Mouse (Mus musculus) intestine, postnatal 0 days (tissue): Measurements from ENCODE around the gene Plek2. TPM values are rescaled to one million over a fixed set of nuclear protein-coding genes. Genes with fewer than 3 reads are reported as not detected.

Source experiments
- ATAC-seq: fragments of 200-750 bp; cut with Nextera tagmentation; 2 replicates; pipeline ENCODE4 v1.8.0; 2017; ENCODE audit warnings: mild to moderate bottlenecking, moderate TSS enrichment, moderate library complexity
- H3K27ac ChIP-seq: fragments of 300-500 bp; sonication (generic); 2 replicates; pipeline ENCODE4 v1.5.1; 2014; ENCODE audit warnings: mild to moderate bottlenecking, low read depth, low read length, moderate library complexity
- H3K27me3 ChIP-seq: fragments of 300-500 bp; sonication (generic); replicated peaks from 2 replicates; pipeline ENCODE4 v1.6.1; 2014; ENCODE audit warnings: low read length, mixed read lengths; ENCODE audit not compliant: control insufficient read depth, insufficient read depth
- H3K36me3 ChIP-seq: fragments of 300-500 bp; sonication (generic); 2 replicates; pipeline ENCODE4 v1.6.1; 2014; ENCODE audit warnings: mild to moderate bottlenecking, moderate library complexity; ENCODE audit not compliant: control insufficient read depth, insufficient read depth
- H3K4me1 ChIP-seq: fragments of 300-500 bp; sonication (generic); replicated peaks from 2 replicates; pipeline ENCODE4 v1.6.1; 2014; ENCODE audit warnings: antibody characterized with exemption, low read length, mixed read lengths; ENCODE audit not compliant: control insufficient read depth, insufficient read depth
- H3K4me2 ChIP-seq: fragments of 300-500 bp; sonication (generic); replicated peaks from 2 replicates; pipeline ENCODE4 v1.6.1; 2014; ENCODE audit warnings: low read depth, mild to moderate bottlenecking, moderate library complexity
- H3K4me3 ChIP-seq: fragments of 300-500 bp; sonication (generic); 2 replicates; pipeline ENCODE4 v1.5.1; 2014; ENCODE audit warnings: low read depth, low read length
- H3K9ac ChIP-seq: fragments of 300-500 bp; sonication (generic); 2 replicates; pipeline ENCODE4 v1.6.1; 2014; ENCODE audit warnings: mild to moderate bottlenecking, low read depth, low read length
- H3K9me3 ChIP-seq: fragments of 300-500 bp; sonication (generic); 2 replicates; pipeline ENCODE4 v1.6.1; 2016; ENCODE audit warnings: mixed run types; ENCODE audit not compliant: control insufficient read depth
- CTCF ChIP-seq: sonication (generic); IDR thresholded peaks from 2 replicates; pipeline ENCODE4 v1.5.1; 2016; ENCODE audit warnings: low read depth, mild to moderate bottlenecking, control low read depth, antibody characterized with exemption, moderate library complexity
- WGBS: fragments of 180-500 bp; shearing (Covaris S2); extraction: QIAGEN DNeasy Blood & Tissue Kit; methylation state at CpG from one replicate; pipeline ENCODE4 v1.1.7; 2014; 5-methylcytosine and 5-hydroxymethylcytosine counted together
- polyA plus RNA-seq: library from polyadenylated mRNA; unstranded; fragments of >200 nt; fragmentation: Nextera tagmentation; extraction: Ambion mirVana; gene quantifications from 2 replicates; pipeline ENCODE4 v1.2.1, GENCODE M21; 2015

The Plek2 gene
- polyA plus RNA-seq, 1 experiment from 2014 or later, result 23.5 TPM

- no peak for TF ChIP-seq CTCF
- H3K4me1 ChIP-seq, result peaks cover 2% of the 10 kb centered on the region; the same call in 1 of the 2 replicates
- WGBS, result 36% methylated on average over 4 of the region's 4 CpGs
Observed at GRCm38 (mm10) chr12:78914458-78914857, 7.7 kb upstream of the Plek2 start.

GRCm38 (mm10) chr12:78911707-78912417, 5.1 kb upstream of the Plek2 start:
- Histone ChIP-seq H3K9me3 (no peaks in the 10 kb centered on the region), H3K27me3 (no peaks in the 10 kb centered on the region), H3K36me3 (no peaks in the 10 kb centered on the region), H3K4me1 (peaks cover 2% of the 10 kb centered on the region; the same call in 1 of the 2 replicates), H3K9ac (peak overlapping the region; percentile 44), H3K27ac (peak overlapping the region; percentile 70), H3K4me2 (peak overlapping the region; percentile 74), H3K4me3 (peak overlapping the region; percentile 35)
- peak; percentile 26; the same call in 1 of the 2 replicates for ATAC-seq
- no peak for TF ChIP-seq CTCF
- WGBS, result 4% methylated on average over 37 of the region's 37 CpGs

More at GRCm38 (mm10) chr12:78914458-78914857, 7.7 kb upstream of the Plek2 start:
- Histone ChIP-seq H3K36me3 (no peaks in the 10 kb centered on the region), H3K27me3 (no peaks in the 10 kb centered on the region), H3K9ac (no peak overlapping the region), H3K27ac (peak overlapping the region; percentile 62), H3K4me3 (no peak overlapping the region), H3K9me3 (no peaks in the 10 kb centered on the region), H3K4me2 (no peak overlapping the region)
- ATAC-seq, result peak; percentile 73

DNA sequence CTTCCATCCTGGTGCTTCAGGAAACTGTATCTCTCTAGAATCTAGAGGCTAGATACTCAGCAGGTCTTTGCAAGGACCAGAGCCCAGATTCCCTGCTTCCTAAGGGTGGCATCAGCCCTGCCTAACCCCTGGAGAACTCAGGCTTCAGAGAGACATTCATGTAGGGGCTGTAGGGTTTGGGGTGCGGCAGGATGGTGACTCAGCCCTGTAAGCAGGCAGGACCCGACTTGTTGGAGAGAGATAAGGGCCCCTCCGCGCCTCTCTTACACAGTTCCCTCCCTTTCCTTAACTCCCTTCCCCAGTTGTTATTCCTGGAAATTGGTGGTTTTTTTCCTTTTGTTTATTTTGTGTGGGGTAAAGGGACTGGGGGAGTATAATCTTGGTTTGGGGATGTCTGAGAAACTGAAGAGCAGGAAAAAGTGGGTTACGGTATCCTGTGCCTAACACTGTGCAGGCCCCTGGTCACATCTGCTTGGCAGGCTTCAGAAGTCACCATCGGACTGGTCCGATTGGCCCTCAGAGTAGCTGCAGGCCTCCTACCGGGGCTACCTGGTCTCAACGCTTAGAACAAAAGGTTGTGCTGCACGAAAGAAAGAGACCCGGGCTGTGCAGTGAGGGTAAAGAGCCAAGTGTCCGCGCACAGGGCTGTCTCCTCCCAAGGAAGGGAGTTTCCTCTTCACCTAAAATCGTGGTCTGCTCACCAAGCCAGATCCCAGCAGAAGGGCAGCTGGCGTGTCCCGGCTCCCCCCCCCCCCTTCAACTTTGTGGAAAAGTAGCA, 4.1 kb upstream of the Plek2 start:
- Histone ChIP-seq H3K27ac (peak overlapping the region; percentile 70), H3K4me2 (peak overlapping the region; percentile 74), H3K9ac (peak overlapping the region; percentile 44), H3K4me3 (peak overlapping the region; percentile 35), H3K27me3 (no peaks in the 10 kb centered on the region), H3K9me3 (no peaks in the 10 kb centered on the region), H3K4me1 (peaks cover 2% of the 10 kb centered on the region; the same call in 1 of the 2 replicates), H3K36me3 (no peaks in the 10 kb centered on the region)
- TF ChIP-seq CTCF, result no peak
- 15% methylated on average over 16 of the region's 16 CpGs for WGBS
- peak; percentile 59 for ATAC-seq

DNA sequence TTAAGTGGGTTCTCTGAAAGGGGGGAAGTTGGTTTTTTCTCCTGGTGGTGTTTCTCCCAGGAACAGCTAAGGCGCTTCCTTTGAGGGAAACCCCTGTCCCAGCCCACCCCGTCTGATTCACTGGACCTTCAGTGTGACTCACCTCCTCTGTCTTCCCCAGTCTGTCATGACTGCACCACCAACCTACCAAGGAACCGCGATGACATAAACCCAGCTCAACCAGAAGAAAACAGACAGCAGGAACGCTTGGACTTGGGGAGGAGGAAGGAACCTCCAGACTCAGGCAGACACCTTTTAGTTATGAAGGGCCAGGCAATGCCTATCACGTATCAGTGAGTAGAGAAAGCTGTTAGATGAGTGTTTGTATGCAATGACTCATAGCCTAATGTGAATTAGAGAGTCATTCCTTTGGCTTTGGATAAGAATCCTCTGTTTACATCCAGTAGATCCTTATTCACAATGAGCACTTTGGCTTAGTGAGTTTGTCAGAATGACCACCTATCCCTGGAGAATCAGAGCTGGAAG, 1.4 kb upstream of the Plek2 start:
- H3K4me1 ChIP-seq, result peaks cover 2% of the 10 kb centered on the region; the same call in 1 of the 2 replicates
- no peak overlapping the region for H3K4me3 ChIP-seq
- no peaks in the 10 kb centered on the region for H3K36me3 ChIP-seq
- TF ChIP-seq CTCF, result no peak
- H3K9me3 ChIP-seq, result no peaks in the 10 kb centered on the region
- WGBS, result 76% methylated on average over 6 of the region's 6 CpGs
- H3K9ac ChIP-seq, result no peak overlapping the region
- H3K27ac ChIP-seq, result no peak overlapping the region
- ATAC-seq, result no peak
- H3K27me3 ChIP-seq, result no peaks in the 10 kb centered on the region
- no peak overlapping the region for H3K4me2 ChIP-seq

DNA sequence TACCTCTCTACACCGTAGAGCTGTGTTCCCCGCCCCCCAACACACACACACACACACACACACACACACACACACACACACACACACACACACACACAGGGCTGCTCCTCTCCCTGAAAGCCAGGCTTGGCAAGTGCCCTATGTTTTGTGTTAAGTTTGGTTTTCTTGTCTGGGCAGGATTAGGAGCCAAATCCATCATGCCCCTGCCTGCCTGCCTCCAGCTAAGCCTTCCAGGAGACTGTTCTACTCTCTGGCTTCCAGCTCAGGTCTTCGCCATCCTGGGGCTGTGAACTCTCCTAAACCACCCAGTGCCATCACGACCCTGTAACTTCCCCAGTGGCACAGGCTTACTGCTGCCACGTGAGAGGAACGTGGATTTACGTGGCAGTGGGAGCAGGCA, 2.3 kb downstream of the Plek2 start:
- Histone ChIP-seq H3K9ac (no peak overlapping the region), H3K4me3 (no peak overlapping the region), H3K36me3 (no peaks in the 10 kb centered on the region), H3K4me1 (no peaks in the 10 kb centered on the region), H3K4me2 (no peak overlapping the region), H3K27ac (no peak overlapping the region), H3K9me3 (no peaks in the 10 kb centered on the region), H3K27me3 (no peaks in the 10 kb centered on the region)
- no peak for TF ChIP-seq CTCF
- no peak for ATAC-seq
- 83% methylated on average over 7 of the region's 7 CpGs for WGBS

- H3K9me3 ChIP-seq, result no peaks in the 10 kb centered on the region
- ATAC-seq, result no peak
- H3K4me1 ChIP-seq, result no peaks in the 10 kb centered on the region
- WGBS, result 86% methylated on average over 4 of the region's 4 CpGs
- H3K9ac ChIP-seq, result no peak overlapping the region
- no peak overlapping the region for H3K27ac ChIP-seq
- no peaks in the 10 kb centered on the region for H3K36me3 ChIP-seq
- H3K27me3 ChIP-seq, result no peaks in the 10 kb centered on the region
- no peak overlapping the region for H3K4me2 ChIP-seq
- no peak overlapping the region for H3K4me3 ChIP-seq
- no peak for TF ChIP-seq CTCF
Observed at GRCm38 (mm10) chr12:78903313-78903712, 3.5 kb downstream of the Plek2 start.
